Mouse (Mus musculus) kidney, adult 8-10 months (tissue): ENCODE results near the gene Tmem140.

Experiments
- DNase-seq, 2 experiments: peaks; one replicate each; pipeline ENCODE4 v3.0.0; 2022

Tmem140 gene

GRCm38 (mm10) chr6:34875966-34876834 lies 13.3 kb downstream of the Tmem140 start:
- no peak for DNase-seq

- DNase-seq: no peak
Observed at GRCm38 (mm10) chr6:34876835-34877156, 13.8 kb downstream of the Tmem140 start.

DNA sequence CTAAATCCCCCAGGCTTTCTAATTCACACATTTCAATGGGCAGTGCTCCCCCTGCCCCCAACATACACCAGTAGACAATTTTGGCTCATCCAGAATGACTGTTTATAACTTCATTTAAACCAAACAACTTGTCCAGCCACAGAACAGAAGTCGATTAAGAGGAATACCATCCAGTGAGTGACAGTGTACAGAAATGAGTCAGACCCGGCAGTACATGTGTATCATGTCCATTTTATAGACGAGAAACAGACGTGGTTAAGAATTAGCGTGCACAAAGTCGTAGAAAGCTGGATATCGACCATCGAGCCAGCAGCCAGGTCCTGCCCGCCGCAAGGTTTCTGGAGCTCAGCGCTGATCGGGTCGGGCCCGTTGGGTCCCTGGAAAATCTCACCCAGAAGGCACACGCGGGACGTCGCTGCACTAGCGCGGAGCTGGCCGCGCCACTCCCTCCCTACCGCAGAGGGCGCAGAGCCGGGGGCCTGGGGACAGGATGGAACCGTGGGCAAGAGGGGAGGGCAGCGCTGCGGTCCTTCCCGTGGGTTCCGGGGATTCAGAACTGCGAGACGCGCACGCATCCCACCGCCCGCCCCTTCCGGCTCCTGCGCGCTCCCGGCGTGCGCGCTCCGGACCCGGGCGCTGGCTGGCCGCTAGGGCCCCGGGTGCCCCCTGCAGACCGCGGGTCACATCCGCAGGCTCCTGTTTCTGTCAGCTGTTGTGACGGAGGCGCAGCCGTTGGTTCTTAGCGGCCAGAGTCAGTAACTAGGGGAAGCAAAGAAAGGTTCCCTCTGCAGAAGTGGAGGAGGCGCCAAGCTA lies 14.8 kb downstream of the Tmem140 start, which contains the start of gene Cyren:
Gene Cyren, minus strand, starts transcription at position 552 of the 813 bp plus-strand sequence.
- peak; percentile 93 for DNase-seq

DNA sequence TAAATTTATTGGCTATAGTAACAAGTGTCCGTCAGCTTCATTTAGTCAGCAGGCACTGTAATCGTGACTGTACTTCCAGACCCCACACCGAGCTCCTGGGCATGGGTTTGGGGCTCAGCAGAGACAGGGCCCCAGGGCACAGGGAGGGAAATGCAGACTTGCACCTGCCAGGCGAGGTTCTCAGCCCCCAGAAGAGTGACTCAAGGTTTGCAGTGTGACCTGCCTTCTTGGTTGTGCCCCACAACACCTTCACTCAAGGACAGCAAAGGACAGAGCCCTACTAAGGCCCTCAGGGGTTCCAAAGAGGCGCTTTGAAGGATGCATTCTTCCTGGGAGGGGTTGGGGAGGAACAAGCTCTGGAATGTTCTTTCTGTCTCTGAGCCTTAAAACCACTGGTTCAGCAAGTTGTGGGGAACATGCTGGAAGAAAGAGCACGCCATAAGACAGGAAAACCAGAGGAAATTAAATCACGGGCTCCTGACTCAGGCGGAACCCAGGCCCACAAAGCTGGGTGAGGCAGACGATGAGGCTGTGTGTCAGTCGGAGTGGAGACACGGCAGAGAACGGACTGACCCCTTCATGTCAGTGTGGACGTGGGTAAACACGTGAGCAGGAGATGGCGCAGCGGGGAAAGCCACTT lies 16.3 kb downstream of the Tmem140 start:
- DNase-seq: no peak

- DNase-seq: peak; percentile 52 to 77
Observed at GRCm38 (mm10) chr6:34879911-34880475, 17.0 kb downstream of the Tmem140 start.

GRCm38 (mm10) chr6:34884724-34885123 lies 21.8 kb downstream of the Tmem140 start:
- no peak for DNase-seq

DNA sequence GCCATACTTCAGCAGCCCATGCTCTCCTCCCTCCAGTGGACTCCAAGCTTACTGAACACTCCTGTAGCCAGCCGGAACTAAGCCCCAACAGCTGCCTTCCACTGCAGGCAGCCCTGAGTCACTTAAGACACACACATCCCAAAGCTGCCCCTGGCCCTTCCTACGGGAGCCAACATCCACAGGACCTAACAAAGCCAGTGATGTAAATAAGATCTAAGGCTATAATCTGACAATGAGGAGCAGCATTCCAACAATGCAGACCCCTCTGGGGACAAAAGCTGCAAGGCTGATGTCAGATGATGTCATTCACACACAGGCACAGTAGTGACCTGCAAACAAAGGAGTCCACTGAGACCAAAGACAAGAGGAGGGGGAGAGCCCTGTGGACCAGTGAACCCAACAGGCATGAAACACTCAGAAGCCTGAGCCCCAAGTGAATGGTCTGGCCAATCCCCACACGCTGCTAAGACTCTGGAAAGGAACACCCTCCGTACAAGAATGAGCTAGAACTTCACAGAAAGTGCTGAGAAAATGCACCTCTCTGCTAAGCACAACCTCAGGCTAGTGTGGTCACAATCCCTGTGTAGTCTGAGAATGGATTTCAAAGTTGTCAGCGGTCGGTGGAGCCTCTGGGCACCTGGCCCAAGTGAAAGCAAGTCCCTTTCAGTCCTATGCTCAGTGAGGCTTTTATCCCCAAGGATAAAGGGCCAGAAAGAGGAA lies 24.3 kb downstream of the Tmem140 start:
- DNase-seq: no peak

GRCm38 (mm10) chr6:34889185-34889584 lies 26.2 kb downstream of the Tmem140 start:
- no peak for DNase-seq

DNA sequence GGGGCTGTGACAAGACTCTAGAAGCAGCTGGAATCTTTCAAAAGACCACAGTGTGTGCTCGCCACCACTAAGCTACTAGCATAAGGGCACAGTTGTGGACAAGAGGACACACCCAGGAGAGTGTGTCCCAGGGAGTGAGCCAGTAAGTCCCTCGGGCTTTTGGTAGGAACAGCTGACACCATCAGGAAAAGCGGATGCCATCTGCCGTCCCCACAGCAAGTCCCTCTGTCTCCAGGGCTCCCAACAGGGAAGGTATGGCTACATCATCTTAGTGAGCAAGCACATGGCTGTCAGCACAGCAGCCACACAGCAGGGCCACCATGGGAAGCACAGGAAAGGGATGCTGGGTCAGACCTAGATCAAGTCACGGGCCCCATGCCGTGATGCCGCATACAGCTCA lies 32.6 kb downstream of the Tmem140 start:
- no peak for DNase-seq

DNA sequence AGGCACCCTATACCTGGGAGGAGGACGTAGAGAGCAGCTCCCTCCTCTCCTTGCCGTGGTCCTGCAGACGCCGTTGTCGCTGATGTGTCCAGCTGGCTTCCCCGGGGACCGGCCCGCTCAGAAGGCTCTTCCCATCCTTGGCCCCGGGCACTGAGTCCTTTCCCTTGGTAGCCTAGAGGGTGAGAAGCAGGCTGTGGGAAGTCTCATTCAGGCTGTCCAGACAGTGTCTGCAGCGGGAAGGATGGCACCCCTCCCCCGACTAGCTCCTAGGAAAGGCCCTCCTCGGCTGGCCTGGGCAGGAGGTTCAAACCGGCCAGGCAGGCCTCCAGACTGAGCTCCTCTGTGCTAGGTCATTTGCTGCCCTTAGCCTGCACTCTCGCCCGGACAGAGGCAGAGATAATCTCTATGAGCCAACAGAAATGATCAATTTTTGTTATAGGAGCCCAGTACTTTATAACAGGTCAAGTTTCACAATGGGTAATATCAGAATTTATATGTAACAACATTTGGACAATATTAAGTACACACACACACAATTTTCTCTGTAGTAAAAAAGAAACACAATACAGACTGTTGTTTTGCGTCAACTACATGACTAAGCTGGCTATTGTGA lies 33.3 kb downstream of the Tmem140 start:
- no peak for DNase-seq

- peak; percentile 75 to 82 for DNase-seq
Observed at GRCm38 (mm10) chr6:34899127-34899526, 36.2 kb downstream of the Tmem140 start.

- DNase-seq: no peak
Observed at GRCm38 (mm10) chr6:34900990-34901389, 38.0 kb downstream of the Tmem140 start.

- DNase-seq: no peak
Observed at GRCm38 (mm10) chr6:34901911-34902444, 39.0 kb downstream of the Tmem140 start.

DNA sequence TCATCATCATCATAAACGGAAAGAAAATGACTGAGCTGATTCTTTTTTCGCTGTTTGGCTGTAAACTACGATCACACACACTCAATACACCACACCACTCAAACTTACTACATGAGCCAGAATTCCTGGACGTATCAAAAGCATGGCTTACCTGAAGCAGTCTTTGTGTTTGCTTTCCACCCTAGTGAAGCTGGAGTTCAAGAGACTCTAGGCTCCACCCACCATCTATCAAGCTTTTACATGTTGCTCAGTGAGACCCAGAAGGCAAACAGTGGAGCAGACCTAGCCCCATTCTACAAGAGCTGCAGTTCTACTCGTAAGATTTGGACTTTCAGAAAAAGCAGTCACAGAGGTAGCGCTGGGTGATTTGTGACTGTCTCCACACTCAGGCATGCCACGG lies 39.6 kb downstream of the Tmem140 start:
- no peak for DNase-seq

- DNase-seq: no peak
Observed at GRCm38 (mm10) chr6:34903441-34903840, 40.5 kb downstream of the Tmem140 start.

- DNase-seq: no peak
Observed at GRCm38 (mm10) chr6:34903851-34904250, 40.9 kb downstream of the Tmem140 start.

DNA sequence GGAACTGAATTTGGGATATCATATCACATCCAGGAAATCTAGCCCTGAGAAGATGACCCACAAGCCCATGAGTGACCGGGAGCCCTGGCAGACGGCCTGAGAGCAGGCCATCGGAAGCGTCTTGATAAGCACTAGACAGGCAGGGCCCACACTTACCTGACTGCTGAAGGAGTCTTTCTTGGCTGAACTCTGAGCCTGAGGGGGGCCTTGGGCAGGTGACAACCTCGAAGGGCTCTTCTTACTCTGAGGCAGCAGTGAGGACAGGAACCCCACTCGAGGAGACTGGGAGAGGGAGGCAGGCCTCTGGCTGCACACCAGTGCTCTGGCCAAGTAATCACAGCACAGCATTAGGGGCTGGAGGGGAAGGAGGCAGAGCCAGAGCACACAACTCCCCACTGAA lies 41.4 kb downstream of the Tmem140 start:
- DNase-seq: no peak

- no peak for DNase-seq
Observed at GRCm38 (mm10) chr6:34906125-34906524, 43.2 kb downstream of the Tmem140 start.

DNA sequence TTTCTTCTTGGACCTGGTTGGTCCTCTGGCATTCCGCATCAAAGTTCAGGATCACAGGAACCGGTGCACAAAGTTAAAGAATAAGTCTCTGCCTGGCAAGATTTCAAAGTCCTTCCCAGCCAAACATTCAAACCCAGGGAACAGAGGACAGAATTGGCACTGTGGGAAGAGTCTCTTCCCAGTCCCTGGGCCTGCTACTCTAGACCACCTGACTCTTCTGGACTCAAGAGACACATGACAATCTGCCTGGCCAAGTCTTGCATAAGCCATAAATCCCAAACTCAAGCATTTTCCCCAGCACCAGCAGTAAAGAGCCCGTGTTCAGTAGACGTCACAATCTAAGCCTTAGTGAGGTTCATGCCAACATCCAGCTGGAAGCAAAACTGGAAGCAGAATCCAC lies 43.7 kb downstream of the Tmem140 start:
- DNase-seq: peak; percentile 84 to 94

DNA sequence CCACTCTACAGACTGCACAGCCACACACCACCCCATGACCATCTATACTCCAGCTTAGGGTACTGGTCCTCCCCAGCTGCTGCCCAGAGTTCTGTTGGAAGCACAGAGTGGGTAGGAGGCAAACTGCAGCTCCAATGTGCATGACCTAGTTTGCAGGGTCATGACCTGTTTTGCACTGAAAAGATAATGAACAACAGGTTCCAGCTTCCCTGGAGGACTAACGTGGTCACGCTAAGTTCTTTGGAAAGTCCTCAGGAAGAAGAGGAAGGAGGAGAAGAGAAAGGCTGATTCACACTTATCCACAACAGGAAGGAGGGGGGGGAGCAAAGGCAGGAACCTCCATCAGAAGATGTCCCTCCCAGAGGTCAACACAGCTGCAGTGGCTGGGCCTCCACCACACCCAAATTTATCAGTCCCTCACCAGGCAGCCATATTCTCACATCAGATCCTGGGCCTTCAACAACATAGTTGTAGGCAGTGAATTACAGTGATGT lies 44.2 kb downstream of the Tmem140 start:
- DNase-seq: peak; percentile 53 to 73

GRCm38 (mm10) chr6:34907696-34908260 lies 44.8 kb downstream of the Tmem140 start:
- peak; percentile 52 to 56 for DNase-seq
